Mouse (Mus musculus): Measurements from ENCODE around the gene Mrps16.

Gene Mrps16

GRCm38 (mm10) chr14:20393205-20393913, at the start of gene Mrps16:
TSS of gene Mrps16 (minus strand) at chr14:20393634.
- peak; percentile 98 for DNase-seq

- DNase-seq, result no peak
Observed at GRCm38 (mm10) chr14:20442252-20442651, 48.8 kb upstream of the Mrps16 start.

GRCm38 (mm10) chr14:20436976-20437375, 43.5 kb upstream of the Mrps16 start:
- no peak for DNase-seq

GRCm38 (mm10) chr14:20432420-20432819, 39.0 kb upstream of the Mrps16 start:
- no peak for DNase-seq

- DNase-seq, result no peak
Observed at GRCm38 (mm10) chr14:20431726-20432125, 38.3 kb upstream of the Mrps16 start.

- DNase-seq, result no peak
Observed at GRCm38 (mm10) chr14:20429833-20430232, 36.4 kb upstream of the Mrps16 start.

GRCm38 (mm10) chr14:20428593-20428992, 35.2 kb upstream of the Mrps16 start:
- DNase-seq, result no peak

- DNase-seq, result no peak
Observed at GRCm38 (mm10) chr14:20423046-20423445, 29.6 kb upstream of the Mrps16 start.

- peak; percentile 14 for DNase-seq
Observed at GRCm38 (mm10) chr14:20422257-20422656, 28.8 kb upstream of the Mrps16 start.

GRCm38 (mm10) chr14:20400071-20400470, 6.6 kb upstream of the Mrps16 start:
- no peak for DNase-seq

- DNase-seq, result no peak
Observed at GRCm38 (mm10) chr14:20398864-20399263, 5.4 kb upstream of the Mrps16 start.

- no peak for DNase-seq
Observed at GRCm38 (mm10) chr14:20397220-20397619, 3.8 kb upstream of the Mrps16 start.

GRCm38 (mm10) chr14:20392326-20392725, 1.1 kb downstream of the Mrps16 start:
- DNase-seq, result no peak

GRCm38 (mm10) chr14:20389446-20390079, 3.9 kb downstream of the Mrps16 start:
- no peak for DNase-seq

GRCm38 (mm10) chr14:20388441-20389129, 4.8 kb downstream of the Mrps16 start, which contains the start of gene Dnajc9:
TSS of gene Dnajc9 (minus strand) at chr14:20388910.
- DNase-seq, result peak; percentile 93

- no peak for DNase-seq
Observed at GRCm38 (mm10) chr14:20379753-20380430, 13.5 kb downstream of the Mrps16 start.

- DNase-seq, result no peak
Observed at GRCm38 (mm10) chr14:20379087-20379640, 14.3 kb downstream of the Mrps16 start.

- no peak for DNase-seq
Observed at GRCm38 (mm10) chr14:20378313-20379061, 14.9 kb downstream of the Mrps16 start.

- no peak for DNase-seq
Observed at GRCm38 (mm10) chr14:20377112-20377521, 16.3 kb downstream of the Mrps16 start.

GRCm38 (mm10) chr14:20371854-20372253, 21.6 kb downstream of the Mrps16 start:
- DNase-seq, result no peak

GRCm38 (mm10) chr14:20370798-20371197, 22.6 kb downstream of the Mrps16 start:
- no peak for DNase-seq

- DNase-seq, result no peak
Observed at GRCm38 (mm10) chr14:20368271-20368670, 25.2 kb downstream of the Mrps16 start.

All from layer of hippocampus, adult 9-11 months (tissue).